Mouse (Mus musculus) E14TG2a.4 (cell line): ENCODE results near the gene Sco2.
A peak's percentile ranks its signal among the peaks of the same experiment; 100 is the strongest.

ENCODE experiments used
- H3K27me3 ChIP-seq: 2 replicates; pipeline ENCODE4 v1.6.1; 2014; ENCODE audit warnings: low read length, control low read depth; ENCODE audit not compliant: insufficient read depth
- H3K36me3 ChIP-seq: 2 replicates; pipeline ENCODE4 v1.6.1; 2014; ENCODE audit warnings: low read length, control low read depth; ENCODE audit not compliant: insufficient read depth
- H3K4me1 ChIP-seq: replicated peaks from 2 replicates; pipeline ENCODE4 v1.6.1; 2014; ENCODE audit warnings: low read depth, low read length, control low read depth
- H3K4me3 ChIP-seq: replicated peaks from 2 replicates; pipeline ENCODE4 v1.5.1; 2014; ENCODE audit warnings: mild to moderate bottlenecking, low read length
- H3K9me3 ChIP-seq: 2 replicates; pipeline ENCODE4 v1.6.1; 2014; ENCODE audit warnings: low read length, control low read depth
- CTCF ChIP-seq: conservative IDR thresholded peaks from 2 replicates; pipeline ENCODE4 v1.5.1; 2014; ENCODE audit warnings: low read length
- NANOG ChIP-seq: IDR thresholded peaks from 2 replicates; pipeline ENCODE4 v1.6.1; 2014; ENCODE audit warnings: borderline replicate concordance, low read length, mixed read lengths
- POU5F1 ChIP-seq: IDR thresholded peaks from 2 replicates; pipeline ENCODE4 v1.6.1; 2014; ENCODE audit warnings: low read length, borderline replicate concordance

Gene Sco2

DNA sequence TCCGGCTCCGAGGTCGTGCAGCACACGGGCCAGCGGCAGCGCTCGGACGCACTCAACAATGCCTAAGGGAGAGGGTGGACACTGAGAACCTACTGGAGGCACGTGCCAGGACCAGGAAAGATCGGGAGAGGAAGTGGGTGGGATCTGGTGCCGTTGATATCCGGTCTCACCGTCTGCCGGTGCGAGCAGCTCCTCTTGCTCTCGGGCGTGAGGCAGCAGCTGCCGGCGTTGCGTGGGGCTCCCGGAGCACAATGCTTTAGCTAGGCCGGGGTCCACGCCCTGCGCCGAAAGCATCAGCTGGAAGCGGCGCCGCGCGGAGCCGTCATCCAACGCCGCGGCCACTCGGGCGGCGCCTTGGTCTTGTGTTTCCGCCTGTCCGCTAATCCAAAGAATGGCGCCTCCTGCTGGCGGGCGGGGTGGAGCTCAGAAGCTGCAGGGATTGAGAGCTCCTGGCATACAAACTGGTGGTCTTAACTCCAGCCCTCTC lies at the start of gene Sco2:
Sco2 (minus strand) TSS at position 85 of the 487 bp plus-strand sequence.
- TF ChIP-seq CTCF (peak; percentile 54), NANOG (no peak), POU5F1 (no peak)
- H3K4me1 ChIP-seq: peaks cover 84% of the 10 kb centered on the region
- peaks cover 44% of the 10 kb centered on the region for H3K36me3 ChIP-seq
- no peaks in the 10 kb centered on the region for H3K9me3 ChIP-seq
- peak within 1 kb of the TSS; percentile 88 for H3K4me3 ChIP-seq
- H3K27me3 ChIP-seq: peaks cover 25% of the 10 kb centered on the region

DNA sequence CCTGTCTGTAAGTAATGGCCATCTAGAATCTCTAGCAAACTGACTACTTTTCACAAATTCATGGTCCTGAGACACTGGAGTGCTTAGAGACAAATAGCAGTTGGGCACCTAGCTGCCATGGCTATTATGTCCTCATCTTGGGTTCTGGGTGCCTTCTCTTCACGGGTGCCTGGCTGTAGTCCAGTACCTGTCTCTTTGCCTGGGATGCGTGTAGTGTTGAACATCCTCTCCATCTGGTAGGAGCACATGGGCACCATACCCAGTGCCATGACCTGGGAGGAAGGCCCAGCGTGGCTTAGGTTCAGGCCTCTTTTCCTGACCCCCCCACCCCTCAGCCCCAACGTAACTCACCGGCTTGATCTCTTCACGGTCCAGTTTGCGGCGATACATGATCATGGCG lies 48.3 kb upstream of the Sco2 start:
- Histone ChIP-seq H3K4me1 (peaks cover 45% of the 10 kb centered on the region), H3K9me3 (no peaks in the 10 kb centered on the region), H3K27me3 (peaks cover 19% of the 10 kb centered on the region), H3K4me3 (no peak overlapping the region), H3K36me3 (peaks cover 9% of the 10 kb centered on the region)
- no peak for TF ChIP-seq POU5F1
- no peak for TF ChIP-seq CTCF
- TF ChIP-seq NANOG: no peak

DNA sequence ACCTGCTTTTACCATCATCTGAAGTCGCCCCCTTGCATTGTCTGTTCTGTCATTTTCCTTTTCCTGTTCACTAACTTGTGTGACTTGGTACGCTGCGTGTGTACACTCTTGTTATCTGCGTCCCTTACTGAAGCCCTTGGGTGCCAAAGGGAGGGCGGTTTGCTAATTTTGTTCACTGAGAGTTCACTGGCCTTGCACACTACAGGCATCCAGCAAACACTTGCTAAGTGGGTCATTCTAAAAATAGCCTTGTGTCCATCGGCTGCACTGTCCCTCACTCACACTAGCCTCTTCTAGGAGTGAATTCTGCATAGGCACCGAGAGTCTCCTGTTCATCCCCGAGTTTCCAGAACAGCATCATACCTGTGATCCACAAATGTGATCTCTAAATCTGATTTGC lies 41.6 kb upstream of the Sco2 start:
- TF ChIP-seq CTCF: no peak
- TF ChIP-seq POU5F1: no peak
- TF ChIP-seq NANOG: no peak
- Histone ChIP-seq H3K36me3 (no peaks in the 10 kb centered on the region), H3K27me3 (peaks cover 10% of the 10 kb centered on the region)

DNA sequence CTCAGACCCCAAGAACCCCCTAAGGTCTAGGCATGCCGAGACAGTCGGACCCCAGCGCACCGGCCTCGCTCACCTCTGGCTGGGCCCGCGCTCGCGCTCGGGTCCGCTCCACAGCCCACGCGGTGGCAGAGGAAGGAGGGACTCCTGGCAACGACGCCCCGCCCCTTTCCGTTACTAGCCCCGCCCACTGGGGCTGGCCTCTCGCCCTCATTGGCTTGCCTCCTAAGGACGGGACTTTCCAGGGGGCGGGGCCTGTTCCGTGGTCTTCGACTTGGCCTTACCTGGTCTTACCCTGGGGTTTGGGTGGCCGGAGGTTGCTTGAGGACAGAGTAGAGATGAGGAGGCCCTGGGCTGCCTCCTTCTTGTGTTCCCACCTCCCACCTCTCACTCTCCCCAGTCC lies 36.5 kb upstream of the Sco2 start, which contains the start of gene Syce3:
Syce3 (minus strand) TSS at position 386 of the 400 bp plus-strand sequence.
- no peaks in the 10 kb centered on the region for H3K36me3 ChIP-seq
- H3K4me3 ChIP-seq: peak within 1 kb of the TSS; percentile 29; the same call in 1 of the 2 replicates
- H3K4me1 ChIP-seq: peaks cover 16% of the 10 kb centered on the region
- H3K27me3 ChIP-seq: peaks cover 24% of the 10 kb centered on the region
- peaks cover 28% of the 10 kb centered on the region for H3K9me3 ChIP-seq
- no peak for TF ChIP-seq POU5F1
- no peak for TF ChIP-seq NANOG

More for the DNA sequence above, 41.6 kb upstream of the Sco2 start:
- Histone ChIP-seq H3K9me3 (no peaks in the 10 kb centered on the region), H3K4me1 (peaks cover 32% of the 10 kb centered on the region), H3K4me3 (no peak overlapping the region)

DNA sequence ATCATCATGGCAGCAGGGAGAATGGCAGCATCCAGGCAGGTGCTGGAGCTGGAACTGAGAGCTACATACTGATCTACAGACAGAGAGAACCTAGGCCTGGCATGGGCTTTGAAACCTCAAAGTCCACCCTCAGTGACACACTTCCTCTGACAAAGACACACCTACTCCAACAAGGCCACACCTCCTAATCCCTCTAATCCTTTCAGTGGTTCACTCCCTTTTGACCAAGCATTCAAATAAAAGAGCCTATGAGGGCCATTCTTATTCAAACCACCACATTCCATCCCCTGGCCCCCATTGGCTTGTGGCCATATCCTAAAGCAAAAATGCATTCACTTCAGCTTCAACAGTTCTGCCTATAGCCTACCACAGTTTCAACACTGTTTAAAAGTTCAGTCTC lies 33.0 kb upstream of the Sco2 start:
- TF ChIP-seq POU5F1 (no peak), NANOG (no peak), CTCF (no peak)
- Histone ChIP-seq H3K36me3 (no peaks in the 10 kb centered on the region), H3K9me3 (peaks cover 28% of the 10 kb centered on the region), H3K27me3 (peaks cover 24% of the 10 kb centered on the region), H3K4me3 (no peak overlapping the region), H3K4me1 (peaks cover 20% of the 10 kb centered on the region)

DNA sequence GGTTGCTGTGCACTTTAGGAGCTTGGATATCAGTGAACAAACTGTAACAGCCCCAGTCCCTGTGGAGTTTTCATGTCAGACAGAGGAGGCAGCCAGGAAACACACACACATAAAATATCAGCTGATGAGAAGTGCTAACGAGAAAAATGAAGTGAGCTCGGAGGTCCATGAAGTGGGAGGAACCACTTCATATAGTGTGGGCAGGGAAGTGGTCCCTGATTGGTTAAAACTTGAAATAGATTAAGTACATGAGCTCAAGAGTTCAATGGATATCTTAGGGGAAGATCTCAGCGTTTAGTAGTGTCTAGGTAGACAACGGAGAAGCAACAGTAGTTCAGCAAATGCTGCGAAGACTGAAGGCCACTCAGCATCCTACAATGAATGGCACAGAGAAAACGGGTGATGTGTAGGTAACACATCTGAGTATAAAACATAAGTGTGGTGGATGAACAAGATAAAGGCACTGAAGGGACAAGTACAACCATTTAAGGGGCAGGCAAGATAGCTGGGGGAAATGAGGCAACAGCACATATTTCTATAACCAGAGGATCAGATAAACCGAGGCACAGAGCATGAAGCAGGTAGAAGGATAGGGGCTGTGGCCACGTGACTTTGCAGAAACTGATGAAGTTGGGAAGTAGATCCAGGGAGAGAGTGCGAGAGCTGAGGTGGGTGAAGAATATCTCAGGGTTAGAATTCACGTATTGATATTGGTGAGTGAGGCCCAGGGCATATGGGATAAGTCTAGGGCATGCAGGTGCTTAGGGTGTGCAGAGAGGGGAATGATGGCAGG lies 31.4 kb upstream of the Sco2 start:
- no peak overlapping the region for H3K4me3 ChIP-seq
- no peaks in the 10 kb centered on the region for H3K36me3 ChIP-seq
- TF ChIP-seq CTCF: no peak
- TF ChIP-seq POU5F1: no peak
- TF ChIP-seq NANOG: no peak
- peaks cover 28% of the 10 kb centered on the region for H3K9me3 ChIP-seq
- peaks cover 18% of the 10 kb centered on the region for H3K27me3 ChIP-seq
- H3K4me1 ChIP-seq: peaks cover 29% of the 10 kb centered on the region

DNA sequence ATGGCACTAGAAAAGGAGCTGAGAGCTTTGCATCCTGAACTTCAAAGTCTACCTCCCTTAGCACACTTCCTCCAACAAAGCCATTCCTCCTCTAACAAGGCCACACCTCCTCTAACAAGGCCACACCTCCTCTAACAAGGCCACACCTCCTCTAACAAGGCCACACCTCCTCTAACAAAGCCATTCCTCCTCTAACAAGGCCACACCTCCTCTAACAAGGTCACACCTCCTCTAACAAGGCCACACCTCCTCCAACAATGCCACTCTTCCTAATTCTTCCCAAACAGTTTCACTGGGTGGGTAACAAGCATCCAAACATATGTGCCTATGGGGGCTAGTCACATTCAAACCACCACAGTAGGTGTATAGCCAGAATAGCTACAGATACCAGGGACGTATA lies 28.8 kb upstream of the Sco2 start:
- H3K9me3 ChIP-seq: peaks cover 5% of the 10 kb centered on the region; the same call in 1 of the 2 replicates
- TF ChIP-seq POU5F1: no peak

DNA sequence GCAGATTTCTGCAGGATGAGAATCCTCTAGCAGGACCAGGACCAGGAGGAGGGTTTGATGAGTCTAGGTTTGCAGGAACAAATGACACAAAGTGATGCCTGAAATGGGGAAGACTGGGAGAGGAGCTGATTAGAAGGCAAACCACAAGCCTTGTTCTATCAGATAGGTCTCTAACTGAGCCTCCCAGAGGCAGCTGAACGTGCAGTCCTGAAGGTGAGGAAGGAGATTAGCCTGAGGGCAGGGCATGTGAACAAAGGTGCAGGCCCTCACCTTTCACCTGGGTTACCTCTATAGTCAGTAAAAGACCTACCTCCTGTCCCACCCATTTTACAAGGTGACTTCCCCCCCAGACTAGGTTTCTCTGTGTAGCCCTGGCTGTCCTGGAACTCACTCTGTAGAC lies 26.1 kb upstream of the Sco2 start:
- Histone ChIP-seq H3K36me3 (no peaks in the 10 kb centered on the region), H3K9me3 (no peaks in the 10 kb centered on the region), H3K27me3 (peaks cover 7% of the 10 kb centered on the region; the same call in 1 of the 2 replicates), H3K4me1 (peaks cover 32% of the 10 kb centered on the region), H3K4me3 (no peak overlapping the region)
- TF ChIP-seq NANOG (no peak), CTCF (no peak), POU5F1 (no peak)

More for the DNA sequence above, 28.8 kb upstream of the Sco2 start:
- Histone ChIP-seq H3K4me1 (peaks cover 47% of the 10 kb centered on the region), H3K27me3 (no peaks in the 10 kb centered on the region), H3K4me3 (no peak overlapping the region), H3K36me3 (no peaks in the 10 kb centered on the region)
